Mouse (Mus musculus) liver, postnatal 0 days (tissue): ENCODE measurements around the gene Dnajc6.
A peak's percentile ranks its signal among the peaks of the same experiment; 100 is the strongest.

Experiments
- CTCF ChIP-seq: sonication (generic); IDR thresholded peaks from 2 replicates; pipeline ENCODE4 v1.5.1; 2016; ENCODE audit warnings: antibody characterized with exemption, low read depth
- EP300 ChIP-seq: IDR thresholded peaks from 2 replicates; pipeline ENCODE4 v1.6.1; 2016; ENCODE audit warnings: antibody characterized with exemption, low read depth, mild to moderate bottlenecking

DNA sequence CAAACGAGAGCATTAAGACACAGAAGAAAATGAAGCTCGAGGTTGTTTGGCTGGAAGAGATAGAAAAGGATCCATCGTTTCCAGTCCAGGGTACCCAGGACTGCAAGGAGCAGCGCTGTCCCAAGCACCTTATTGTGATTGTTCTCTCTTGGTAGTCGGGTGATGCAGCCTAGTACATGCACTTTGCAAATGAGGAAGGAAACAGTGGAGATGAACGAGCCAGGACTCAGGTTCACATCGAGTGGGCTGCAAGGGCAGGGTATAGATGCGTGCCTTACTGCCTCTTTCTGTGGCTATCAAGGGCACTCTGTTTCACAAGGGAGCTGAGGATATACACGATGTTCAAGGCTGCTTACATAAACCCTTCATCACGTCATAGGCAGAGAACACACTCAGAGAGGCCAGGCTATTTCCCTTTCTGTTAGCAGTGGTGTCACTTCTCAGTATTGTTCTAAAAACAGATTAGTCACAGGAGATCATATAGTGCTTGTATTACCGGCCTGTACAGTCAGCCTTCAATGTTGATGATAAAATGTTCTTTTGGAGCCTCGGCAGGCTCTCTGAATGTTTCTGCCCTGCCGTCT, 189.9 kb downstream of the Dnajc6 start:
- TF ChIP-seq CTCF = no peak
- peak; percentile 48; the same call in 1 of the 2 replicates for TF ChIP-seq EP300
